Mouse (Mus musculus) left cerebral cortex, postnatal 10 days (tissue): Measurements from ENCODE around the gene Rnase10. TPM values are rescaled to one million over a fixed set of nuclear protein-coding genes. Genes with fewer than 3 reads are reported as not detected.

ENCODE experiments used
- DNase-seq, 2 experiments: peaks; one replicate each; pipeline ENCODE4 v3.0.0; 2021 to 2022; ENCODE audit warnings: low spot score in 2 of 2, mixed read lengths in 1 of 2; ENCODE audit errors: extremely low spot score in 1 of 2
- intact Hi-C: fragments of 180-260 bp; cut with DNase I; formaldehyde crosslinking; loops from one replicate; pipeline ENCODE4 v1.15.1; 2025
- total RNA-seq, 2 experiments: library from RNA; stranded (reverse); gene quantifications; 2 replicates each; pipeline ENCODE4 v1.2.3; 2021

Gene Rnase10
- total RNA-seq, 2 experiments from 2014 or later, result 0.30 TPM; not detected in 1

DNA sequence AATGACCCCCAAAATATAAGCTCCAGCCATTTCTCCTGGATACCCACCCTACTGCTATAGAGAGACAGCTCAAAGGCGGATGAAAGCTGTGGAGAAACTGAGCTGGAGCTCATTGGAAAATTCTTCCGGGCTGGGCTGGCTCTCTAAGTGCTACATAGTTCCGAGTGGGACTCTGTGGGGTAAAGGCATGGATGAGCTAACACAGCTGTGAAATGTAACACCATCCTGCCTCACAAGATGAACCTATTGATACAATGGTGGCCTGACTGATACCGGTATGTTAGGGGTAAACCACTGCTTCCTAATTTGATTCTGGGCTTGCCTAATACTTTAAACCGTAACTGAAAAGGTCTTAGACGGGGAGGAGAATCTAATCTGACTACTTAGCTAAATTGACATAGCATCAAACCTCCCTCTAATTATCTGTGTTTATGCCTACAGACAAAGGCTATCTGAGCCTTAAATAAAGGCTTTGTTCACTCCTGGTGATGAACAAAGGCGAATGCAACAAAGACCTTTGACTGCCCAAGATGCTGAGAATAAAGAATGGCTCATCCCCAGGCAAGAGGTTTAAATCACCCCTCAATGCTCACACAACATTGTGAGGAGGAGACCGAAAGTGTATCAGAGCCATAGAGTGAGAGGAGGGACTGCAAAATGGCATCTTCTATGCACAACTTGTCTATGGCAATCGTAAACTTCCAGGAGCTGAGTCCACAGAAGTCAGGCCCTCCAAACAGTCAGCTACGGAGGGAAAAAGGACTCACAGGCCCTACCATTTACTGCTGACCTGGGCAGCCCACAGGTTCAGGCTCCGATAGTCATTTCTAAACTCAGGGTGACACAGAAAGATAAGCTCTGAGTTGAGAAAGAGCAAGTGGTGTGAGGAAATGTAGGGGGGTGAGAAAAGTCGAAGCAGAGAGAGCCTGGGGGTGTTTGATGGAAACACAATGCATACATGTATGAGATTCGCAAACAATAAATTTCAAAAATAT lies 47.0 kb downstream of the Rnase10 start:
- DNase-seq, result no peak
- intact Hi-C loops, result no loop called here

DNA sequence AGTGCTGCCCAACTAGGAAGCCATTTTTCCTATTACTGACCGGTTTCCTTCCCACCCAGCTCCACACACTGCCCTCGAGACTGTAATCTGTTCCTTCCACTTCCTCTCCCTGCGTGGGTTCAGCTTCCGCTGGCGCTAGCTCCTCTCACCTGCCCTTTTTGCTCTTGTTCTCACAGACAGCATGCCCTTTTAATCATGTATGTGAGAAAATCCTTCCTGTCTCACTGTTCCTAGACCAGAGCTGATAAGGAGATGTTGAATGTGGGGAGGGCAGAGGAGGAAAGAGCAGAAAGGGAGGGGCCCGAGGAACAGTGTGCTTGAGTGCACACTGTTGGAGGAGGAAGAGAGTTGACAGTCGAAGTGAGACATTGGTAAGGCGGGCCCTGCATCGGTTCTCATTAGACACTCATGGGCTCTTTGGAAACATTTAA lies 49.9 kb downstream of the Rnase10 start, which contains the start of gene Rnase12:
Gene Rnase12 (minus strand): TSS at position 261 of the 431 bp plus-strand sequence.
- intact Hi-C loops, result no loop called here
- DNase-seq, result no peak

Other genes starting within 250 kb of the Rnase10 start
- 10 to 100 TPM; 67.9 to 70.9 TPM for gene Ttc5, start 222.2 kb upstream of the Rnase10 start, total RNA-seq
- gene Ccnb1ip1, start 200.0 kb upstream of the Rnase10 start, total RNA-seq, result not detected
- gene Parp2, start 199.9 kb upstream of the Rnase10 start, total RNA-seq, result 10 to 100 TPM; 26.1 to 29.0 TPM
- gene Tep1, start 137.2 kb upstream of the Rnase10 start, total RNA-seq, result 1 to 10 TPM; 2.7 to 5.3 TPM
- gene Klhl33, start 110.2 kb upstream of the Rnase10 start, total RNA-seq, result 1 to 10 TPM; 1.4 to 2.1 TPM
- 10 to 100 TPM; 29.9 to 34.2 TPM for gene Osgep, start 82.9 kb upstream of the Rnase10 start, total RNA-seq
- 10 to 100 TPM; 65.8 to 66.3 TPM for gene Apex1, start 82.8 kb upstream of the Rnase10 start, total RNA-seq
- 10 to 100 TPM; 79.6 to 89.0 TPM for gene Pip4p1, start 76.9 kb upstream of the Rnase10 start, total RNA-seq
- 10 to 100 TPM; 11.0 to 15.6 TPM for gene Pnp, start 76.7 kb upstream of the Rnase10 start, total RNA-seq
- gene Gm49342, start 63.2 kb upstream of the Rnase10 start, total RNA-seq, result 10 to 100 TPM in 1 of 2 experiments, 1 to 10 TPM in 1; 6.5 to 13.7 TPM
- gene Pnp2, start 51.8 kb upstream of the Rnase10 start, total RNA-seq, result 1 to 10 TPM in 1 of 2 experiments, under 1 TPM in 1; 0.79 to 1.7 TPM
- not detected for gene Rnase9, start 34.1 kb downstream of the Rnase10 start, total RNA-seq
- not detected for gene Rnase11, start 42.4 kb downstream of the Rnase10 start, total RNA-seq
- gene Rnase12, start 49.9 kb downstream of the Rnase10 start, total RNA-seq, result not detected
- not detected for gene Olfr750, start 66.7 kb downstream of the Rnase10 start, total RNA-seq
- 10 to 100 TPM; 11.2 to 14.0 TPM for gene Rnase4, start 83.3 kb downstream of the Rnase10 start, total RNA-seq
- 1 to 10 TPM; 2.5 to 3.7 TPM for gene Ang, start 83.4 kb downstream of the Rnase10 start, total RNA-seq
- gene Eddm3b, start 106.7 kb downstream of the Rnase10 start, total RNA-seq, result not detected
- gene Rnase6, start 116.2 kb downstream of the Rnase10 start, total RNA-seq, result not detected
- not detected for gene Rnase1, start 139.0 kb downstream of the Rnase10 start, total RNA-seq
- not detected for gene Rnase2b, start 154.5 kb downstream of the Rnase10 start, total RNA-seq
- gene Ang2, start 191.4 kb downstream of the Rnase10 start, total RNA-seq, result not detected
- not detected for gene Ear14, start 195.6 kb downstream of the Rnase10 start, total RNA-seq
- not detected for gene Rnase2a, start 248.4 kb downstream of the Rnase10 start, total RNA-seq